Mouse (Mus musculus) lung, adult 18-20 months (tissue): ENCODE data around the gene Adamts2.

Experiments
- DNase-seq, 2 experiments: peaks; one replicate each; pipeline ENCODE4 v3.0.0; 2022; ENCODE audit warnings: mixed read lengths in 2 of 2

Adamts2 gene

DNA sequence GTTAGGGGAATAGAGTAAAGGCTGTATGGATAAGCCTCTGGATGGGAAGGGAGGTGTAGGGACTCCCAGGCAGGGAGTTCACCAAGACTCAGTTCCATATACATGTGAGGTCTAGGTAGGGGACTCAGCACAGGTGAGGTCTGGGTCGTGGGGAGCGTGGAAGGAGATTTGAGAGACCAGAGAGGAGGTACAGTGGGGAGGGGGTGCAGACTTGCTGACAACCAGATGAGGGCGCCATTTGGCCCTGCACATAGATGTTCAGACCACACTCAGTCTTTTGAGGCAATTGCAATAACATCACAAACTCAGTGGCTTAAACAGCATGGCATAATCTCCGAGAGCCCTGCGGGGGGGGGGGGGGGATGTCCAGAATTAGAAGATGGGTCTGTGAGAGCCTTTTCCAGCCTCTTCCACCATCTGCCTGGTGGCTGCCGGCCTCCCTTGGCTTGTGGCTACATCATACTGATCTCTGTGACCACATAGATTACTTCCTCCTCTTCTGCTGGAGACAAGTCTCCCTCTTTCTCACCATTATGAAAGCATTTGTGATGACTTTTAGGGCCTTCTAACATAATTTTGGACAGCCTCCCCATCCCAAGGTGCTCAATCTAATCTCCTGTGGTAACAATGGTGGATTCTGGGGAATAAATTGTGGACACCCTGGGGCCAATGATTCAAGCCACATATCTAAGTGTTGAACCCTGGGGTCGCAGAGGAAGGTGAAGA is 71.8 kb downstream of the Adamts2 start:
- DNase-seq = no peak

GRCm38 (mm10) chr11:50674390-50674789 is 72.5 kb downstream of the Adamts2 start:
- DNase-seq = peak; percentile 54 to 62

GRCm38 (mm10) chr11:50678650-50679049 is 76.8 kb downstream of the Adamts2 start:
- no peak for DNase-seq

GRCm38 (mm10) chr11:50681940-50682339 is 80.1 kb downstream of the Adamts2 start:
- no peak for DNase-seq

GRCm38 (mm10) chr11:50683821-50684220 is 81.9 kb downstream of the Adamts2 start:
- DNase-seq = no peak

GRCm38 (mm10) chr11:50688584-50688983 is 86.7 kb downstream of the Adamts2 start:
- DNase-seq = no peak

DNA sequence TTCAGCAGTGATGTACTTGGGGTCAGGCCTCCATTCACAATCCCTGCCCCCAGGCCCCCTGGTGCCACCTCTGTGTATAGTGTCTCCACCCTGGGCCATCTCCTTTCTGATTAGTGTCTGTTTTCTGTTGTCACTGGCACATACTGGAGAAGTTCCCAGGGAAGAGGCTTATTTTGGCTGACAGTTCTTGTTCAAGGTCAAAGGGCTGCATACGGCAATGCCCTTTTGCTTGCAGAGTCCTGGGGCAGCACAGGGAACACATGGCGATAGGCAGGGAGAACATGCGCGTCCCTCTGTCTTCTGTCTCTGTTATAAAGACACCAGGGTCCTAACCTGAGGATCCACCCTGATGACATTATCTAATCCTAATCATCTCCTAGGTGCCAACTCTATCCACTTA is 87.8 kb downstream of the Adamts2 start:
- no peak for DNase-seq

DNA sequence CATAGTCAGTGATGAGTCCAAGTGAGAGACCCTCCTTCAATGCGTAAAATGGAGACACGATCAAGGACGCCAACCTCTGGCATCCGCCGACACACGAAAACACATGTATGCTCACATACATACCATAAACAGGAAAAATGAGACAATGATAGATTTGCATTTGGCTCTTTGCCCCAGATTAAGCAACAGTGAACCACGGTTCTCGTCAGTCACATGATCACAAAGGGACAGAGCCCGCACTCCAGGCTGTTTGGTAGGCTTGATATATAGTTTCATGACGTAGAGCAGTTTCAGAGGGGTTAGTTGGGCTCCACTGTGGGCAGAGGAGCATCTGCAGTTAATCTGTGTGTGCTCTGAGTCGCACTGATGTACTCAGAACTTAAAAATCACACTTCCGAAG is 98.1 kb downstream of the Adamts2 start:
- no peak for DNase-seq

- DNase-seq = no peak
Observed at GRCm38 (mm10) chr11:50700496-50700895, 98.6 kb downstream of the Adamts2 start.

GRCm38 (mm10) chr11:50703397-50703796 is 101.5 kb downstream of the Adamts2 start:
- no peak for DNase-seq

DNA sequence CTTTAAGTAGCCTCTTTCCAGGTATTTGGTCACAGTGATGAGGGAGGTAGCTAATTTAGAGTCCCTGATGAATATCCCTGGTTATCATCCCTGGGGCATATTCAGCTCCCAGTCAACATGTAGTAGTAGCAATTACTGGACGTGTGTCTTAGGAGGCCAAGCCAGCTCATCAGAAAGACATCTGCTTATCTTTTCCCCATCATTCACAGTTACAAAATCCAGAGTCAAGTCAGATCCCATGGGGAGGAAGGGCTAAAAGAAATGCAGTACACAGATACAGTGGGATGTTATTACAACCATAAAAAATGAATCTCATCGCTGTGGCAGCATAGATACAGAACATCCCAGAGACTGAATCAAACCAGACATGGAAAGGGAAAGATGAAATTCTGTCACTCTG is 102.6 kb downstream of the Adamts2 start:
- no peak for DNase-seq

- peak; percentile 26 to 36 for DNase-seq
Observed at GRCm38 (mm10) chr11:50707259-50707658, 105.4 kb downstream of the Adamts2 start.

- no peak for DNase-seq
Observed at GRCm38 (mm10) chr11:50713610-50714202, 111.8 kb downstream of the Adamts2 start.

GRCm38 (mm10) chr11:50715091-50715490 is 113.2 kb downstream of the Adamts2 start:
- DNase-seq = no peak

- DNase-seq = no peak
Observed at GRCm38 (mm10) chr11:50717381-50717897, 115.6 kb downstream of the Adamts2 start.

GRCm38 (mm10) chr11:50718862-50719261 is 117.0 kb downstream of the Adamts2 start:
- no peak for DNase-seq

DNA sequence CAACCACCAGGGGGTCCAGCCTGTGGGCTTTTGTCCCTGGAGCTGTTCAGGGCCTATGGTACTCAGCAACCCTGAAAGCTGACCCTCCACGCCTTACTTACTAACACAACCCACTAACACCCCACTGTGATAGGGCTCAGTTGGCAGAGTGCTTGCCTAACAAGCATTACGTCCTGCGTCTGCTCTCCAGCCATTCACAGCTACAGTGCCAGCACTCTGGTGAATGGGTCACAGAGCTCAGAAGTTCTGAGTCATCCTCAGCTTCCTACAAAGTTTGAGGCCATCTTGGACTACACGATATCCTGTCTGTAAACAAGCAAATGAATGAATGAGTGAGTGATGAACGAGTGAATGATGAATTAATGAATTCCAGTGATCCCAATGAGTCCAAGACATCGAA is 118.5 kb downstream of the Adamts2 start:
- no peak for DNase-seq

DNA sequence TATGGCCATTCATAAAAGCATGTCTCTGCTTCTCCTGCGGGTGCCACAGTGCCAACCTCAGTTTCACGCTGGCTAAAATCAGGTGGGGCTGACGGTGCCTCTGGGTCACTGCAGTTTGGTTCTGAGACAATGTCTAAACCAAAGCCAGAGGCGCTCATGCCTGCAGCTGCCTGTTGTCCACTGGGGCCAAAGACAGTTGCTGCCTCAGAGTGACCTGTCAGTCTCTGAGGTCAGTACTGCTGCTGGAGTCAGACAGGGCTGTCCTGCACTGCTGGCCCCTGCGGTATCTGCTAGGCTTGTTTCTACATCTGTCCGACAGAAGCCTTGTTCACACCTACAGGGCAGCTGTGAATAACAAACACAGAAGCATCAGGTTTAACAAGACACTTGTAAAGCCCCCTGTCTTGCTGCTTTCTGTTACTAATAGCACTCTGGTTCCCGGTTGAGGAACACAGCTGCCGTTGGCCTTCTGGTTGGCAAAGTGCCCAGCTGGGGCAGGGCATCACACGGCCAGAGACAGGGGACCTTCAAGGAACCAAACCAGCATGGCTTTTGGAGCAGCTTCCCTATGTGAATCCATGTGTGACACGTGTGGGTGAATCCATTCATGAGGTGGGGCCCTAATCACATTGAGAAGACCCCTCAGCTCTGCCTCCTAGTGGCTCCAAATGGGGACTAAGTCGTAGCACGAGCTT is 119.1 kb downstream of the Adamts2 start:
- no peak for DNase-seq

DNA sequence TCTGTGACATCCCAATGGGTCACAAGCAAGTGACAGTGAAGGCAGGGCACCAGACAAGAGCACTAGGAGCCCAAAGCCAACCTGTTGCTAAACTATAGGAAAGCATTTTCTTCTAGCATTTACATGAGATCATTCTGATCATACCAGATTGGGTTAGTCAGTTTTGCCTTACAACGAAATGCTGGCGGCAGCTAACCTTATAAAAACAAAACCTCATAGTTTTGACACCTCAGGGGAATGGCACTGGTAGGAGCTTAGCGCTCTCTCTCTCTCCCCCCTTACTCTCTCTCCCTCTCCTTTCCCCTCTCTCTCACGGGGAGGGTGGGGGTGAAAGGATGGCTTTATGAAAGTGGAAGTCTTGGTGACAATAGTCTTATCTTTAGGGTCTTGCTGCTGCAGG is 123.7 kb downstream of the Adamts2 start:
- no peak for DNase-seq

DNA sequence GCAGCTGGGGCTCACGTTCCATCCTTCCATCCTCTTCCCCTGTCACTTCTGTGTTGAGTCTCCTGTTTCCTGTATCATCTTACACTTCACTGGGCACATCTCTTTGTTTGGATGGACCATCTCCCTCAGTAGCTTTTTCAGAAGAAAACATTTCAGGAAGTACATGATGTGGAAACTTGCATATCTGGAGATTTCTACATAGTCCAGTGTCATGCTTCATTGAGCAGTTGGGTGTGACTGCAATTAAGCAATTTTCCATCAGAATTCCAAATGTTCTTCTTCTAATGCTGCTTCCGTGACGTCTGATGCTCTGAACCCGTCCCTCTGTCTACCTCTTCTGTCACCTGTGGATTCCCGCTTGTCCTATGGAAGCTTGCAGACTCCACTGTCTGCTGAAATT is 124.2 kb downstream of the Adamts2 start:
- DNase-seq = no peak

- no peak for DNase-seq
Observed at GRCm38 (mm10) chr11:50733146-50733545, 131.3 kb downstream of the Adamts2 start.

DNA sequence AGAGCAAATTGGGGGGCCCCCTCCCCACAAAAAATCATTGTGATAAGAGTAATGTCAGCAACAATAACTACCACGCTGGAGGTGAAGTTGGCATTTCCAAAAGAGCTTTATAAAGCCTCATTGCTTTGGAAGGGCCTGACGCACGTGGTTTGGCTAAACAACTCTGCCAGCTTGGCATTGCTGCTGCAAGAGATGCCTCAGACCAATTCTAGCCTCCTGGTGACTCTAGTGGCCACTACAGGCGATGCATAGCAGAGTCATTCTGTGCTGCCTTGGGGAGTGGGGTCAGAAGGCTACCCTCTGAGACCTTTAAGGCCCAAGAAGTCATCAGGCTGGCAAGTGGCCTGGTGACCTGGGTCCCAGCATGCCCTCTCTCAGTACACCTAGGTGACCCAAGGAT is 132.2 kb downstream of the Adamts2 start:
- no peak for DNase-seq

GRCm38 (mm10) chr11:50736548-50736947 is 134.7 kb downstream of the Adamts2 start:
- no peak for DNase-seq

DNA sequence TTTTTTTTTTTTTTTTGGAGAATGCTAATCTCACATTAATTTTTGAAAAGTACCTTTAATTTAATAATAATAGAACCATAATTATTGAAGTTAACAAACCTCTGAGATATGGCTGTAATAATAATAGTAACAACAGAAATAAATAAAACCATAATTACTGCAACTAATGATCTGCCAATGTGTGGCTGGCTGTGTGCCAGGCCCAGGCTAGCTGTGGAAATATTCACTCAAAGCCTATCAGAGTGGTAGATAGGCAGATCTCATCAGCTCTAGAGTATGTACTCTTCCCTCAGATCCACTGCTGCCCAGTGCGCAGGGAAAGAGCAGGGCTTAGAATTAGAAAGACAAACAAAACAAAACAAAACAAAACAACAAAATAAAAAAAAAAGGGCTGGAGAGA is 136.6 kb downstream of the Adamts2 start:
- no peak for DNase-seq
